Comparison of ENCODE assay signal across 24 mouse cellular contexts in genomic region chr5:127756011-127756410, GRCm38 (mm10).
DNase-seq lines count a peak whose midpoint lies in the region; ATAC-seq and TF ChIP-seq lines count a peak whose summit lies in the region.
"Had no signal": no experiment of that assay in that cellular context is flagged by ENCODE, and none has a peak within 500 bp of the region (broad histone marks: within the 10 kb centered on the region; RNA-seq: fewer than 3 reads in every experiment).

No protein-coding gene starts in this region.

- peak; percentile 7 for DNase-seq in c-Kit-positive CD71-positive TER-119-positive erythroid progenitor cells, embryonic 14.5 days (ENCODE audit: low spot score)
- peak; percentile 4 for DNase-seq in stomach, postnatal 0 days (ENCODE audit: low spot score)
- DNase-seq: adrenal gland, postnatal 25 days; B cell, adult 2 months; cerebellum, adult 8-10 months; gastrocnemius, adult 2 months; gastrocnemius, postnatal 36 days; kidney, adult 9 months; kidney, postnatal 10 days; layer of hippocampus, postnatal 36 days; liver; lung, adult 2 months; lung, postnatal 10 days; spleen, adult 18-20 months had no signal

- ATAC-seq in forebrain, embryonic 15.5 days (replicated peaks): no peak
- no peak for ATAC-seq in forebrain, embryonic 16.5 days
- ATAC-seq in megakaryocyte, adult 5-6 weeks (ENCODE audit: poor library complexity, severe bottlenecking): no peak
- no peak for ATAC-seq in stomach, postnatal 0 days (ENCODE audit: low FRiP score, low TSS enrichment)
- ATAC-seq: intestine, postnatal 0 days had no signal

- WGBS in forebrain, embryonic 15.5 days: 83% methylated on average over 3 of the region's 3 CpGs
- 80% methylated on average over 3 of the region's 3 CpGs for WGBS in forebrain, embryonic 16.5 days
- 88% methylated on average over 3 of the region's 3 CpGs for WGBS in stomach, postnatal 0 days

- peaks cover 15% of the 10 kb centered on the region for H3K4me1 ChIP-seq in forebrain, embryonic 15.5 days
- H3K4me1 ChIP-seq in forebrain, embryonic 16.5 days (replicated peaks; ENCODE audit: control insufficient read depth, insufficient read depth, low read length): peaks cover 10% of the 10 kb centered on the region; the same call in 1 of the 2 replicates
- H3K4me1 ChIP-seq in megakaryocyte, embryonic 14.5 days: no peaks in the 10 kb centered on the region
- no peaks in the 10 kb centered on the region for H3K4me1 ChIP-seq in stomach, postnatal 0 days (replicated peaks; ENCODE audit: control insufficient read depth, insufficient read depth)

- H3K27me3 ChIP-seq in forebrain, embryonic 15.5 days: no peaks in the 10 kb centered on the region
- H3K27me3 ChIP-seq in forebrain, embryonic 16.5 days (replicated peaks; ENCODE audit: control insufficient read depth, insufficient read depth, low read length): no peaks in the 10 kb centered on the region
- H3K27me3 ChIP-seq in megakaryocyte, embryonic 14.5 days (replicated peaks): no peaks in the 10 kb centered on the region
- H3K27me3 ChIP-seq in stomach, postnatal 0 days (ENCODE audit: control insufficient read depth, insufficient read depth, low read length): no peaks in the 10 kb centered on the region
- H3K27me3 ChIP-seq: embryonic facial prominence, embryonic 13.5 days; midbrain, embryonic 12.5 days; neural tube, embryonic 13.5 days had no signal

- peak overlapping the region; percentile 27; the same call in 1 of the 2 replicates for H3K27ac ChIP-seq in forebrain, embryonic 15.5 days (replicated peaks)
- no peak overlapping the region for H3K27ac ChIP-seq in forebrain, embryonic 16.5 days (ENCODE audit: low read length)
- no peak overlapping the region for H3K27ac ChIP-seq in stomach, postnatal 0 days (replicated peaks)
- H3K27ac ChIP-seq: embryonic facial prominence, embryonic 13.5 days; gastrocnemius, adult 2 months; liver, embryonic 14.5 days; macrophage; midbrain, embryonic 12.5 days; neural tube, embryonic 13.5 days had no signal

- no peak for TF ChIP-seq EP300 in stomach, postnatal 0 days (optimal IDR thresholded peaks at IDR 0.05)

- no peaks in the 10 kb centered on the region for H3K36me3 ChIP-seq in forebrain, embryonic 15.5 days
- H3K36me3 ChIP-seq in forebrain, embryonic 16.5 days (ENCODE audit: control insufficient read depth, insufficient read depth): no peaks in the 10 kb centered on the region
- no peaks in the 10 kb centered on the region for H3K36me3 ChIP-seq in megakaryocyte, embryonic 14.5 days (replicated peaks; ENCODE audit: low read length)
- H3K36me3 ChIP-seq in stomach, postnatal 0 days (ENCODE audit: control insufficient read depth, insufficient read depth, low read length): no peaks in the 10 kb centered on the region
- H3K36me3 ChIP-seq: embryonic facial prominence, embryonic 13.5 days; midbrain, embryonic 12.5 days; neural tube, embryonic 13.5 days had no signal

- no peak for TF ChIP-seq CTCF in stomach, postnatal 0 days (IDR thresholded peaks at IDR 0.05; ENCODE audit: low read depth)

- no peak overlapping the region for H3K4me3 ChIP-seq in forebrain, embryonic 15.5 days
- no peak overlapping the region for H3K4me3 ChIP-seq in forebrain, embryonic 16.5 days (replicated peaks; ENCODE audit: low read length)
- peak overlapping the region; percentile 47 for H3K4me3 ChIP-seq in megakaryocyte, embryonic 14.5 days (replicated peaks)
- H3K4me3 ChIP-seq in stomach, postnatal 0 days (ENCODE audit: low read depth, low read length): no peak overlapping the region
- H3K4me3 ChIP-seq: embryonic facial prominence, embryonic 13.5 days; gastrocnemius, adult 2 months; midbrain, embryonic 12.5 days; neural tube, embryonic 13.5 days had no signal

- H3K9ac ChIP-seq in forebrain, embryonic 15.5 days (replicated peaks): no peak overlapping the region
- H3K9ac ChIP-seq in forebrain, embryonic 16.5 days (replicated peaks; ENCODE audit: low read depth, low read length): no peak overlapping the region
- no peak overlapping the region for H3K9ac ChIP-seq in stomach, postnatal 0 days (ENCODE audit: low read length)
- H3K9ac ChIP-seq: embryonic facial prominence, embryonic 13.5 days; liver, embryonic 14.5 days; midbrain, embryonic 12.5 days; neural tube, embryonic 13.5 days had no signal

- no peak overlapping the region for H3K4me2 ChIP-seq in forebrain, embryonic 15.5 days (replicated peaks)
- no peak overlapping the region for H3K4me2 ChIP-seq in forebrain, embryonic 16.5 days (ENCODE audit: low read length)
- H3K4me2 ChIP-seq in stomach, postnatal 0 days (replicated peaks; ENCODE audit: low read depth): no peak overlapping the region
- H3K4me2 ChIP-seq: embryonic facial prominence, embryonic 13.5 days; midbrain, embryonic 12.5 days; neural tube, embryonic 13.5 days had no signal

- H3K9me3 ChIP-seq in forebrain, embryonic 15.5 days: no peaks in the 10 kb centered on the region
- H3K9me3 ChIP-seq in forebrain, embryonic 16.5 days (ENCODE audit: control insufficient read depth, low read length): no peaks in the 10 kb centered on the region
- H3K9me3 ChIP-seq in megakaryocyte, embryonic 14.5 days: peaks cover 82% of the 10 kb centered on the region
- H3K9me3 ChIP-seq in stomach, postnatal 0 days (ENCODE audit: control insufficient read depth, low read length): no peaks in the 10 kb centered on the region
- H3K9me3 ChIP-seq: embryonic facial prominence, embryonic 13.5 days; midbrain, embryonic 12.5 days; neural tube, embryonic 13.5 days had no signal
